Mouse (Mus musculus) kidney, adult 18-20 months (tissue): ENCODE measurements around the gene Rpl5.
A peak's percentile ranks its signal among the peaks of the same experiment; 100 is the strongest.
"Not testable (repeated sequence)": the region's sequence is repeated elsewhere in the genome, so short reads cannot be mapped to it uniquely, and the experiment has no call there.

Source experiments
- DNase-seq: peaks from one replicate; pipeline ENCODE4 v3.0.0; 2021

The Rpl5 gene

GRCm38 (mm10) chr5:107900206-107901013 is at the start of gene Rpl5:
TSS of gene Rpl5 (plus strand) at chr5:107900502.
- DNase-seq, result peak; percentile 97

- DNase-seq, result peak; percentile 20
Observed at GRCm38 (mm10) chr5:107853807-107854206, 46.5 kb upstream of the Rpl5 start.

- no peak for DNase-seq
Observed at GRCm38 (mm10) chr5:107854556-107854955, 45.7 kb upstream of the Rpl5 start.

GRCm38 (mm10) chr5:107855546-107855945 is 44.8 kb upstream of the Rpl5 start:
- no peak for DNase-seq

- DNase-seq, result no peak
Observed at GRCm38 (mm10) chr5:107858963-107859362, 41.3 kb upstream of the Rpl5 start.

- no peak for DNase-seq
Observed at GRCm38 (mm10) chr5:107863971-107864370, 36.3 kb upstream of the Rpl5 start.

GRCm38 (mm10) chr5:107866127-107867126 is 33.9 kb upstream of the Rpl5 start:
- no peak for DNase-seq

- peak; percentile 78 for DNase-seq
Observed at GRCm38 (mm10) chr5:107867970-107868904, 32.1 kb upstream of the Rpl5 start.

- peak; percentile 92 for DNase-seq
Observed at GRCm38 (mm10) chr5:107868905-107869424, 31.3 kb upstream of the Rpl5 start.

GRCm38 (mm10) chr5:107869701-107870100 is 30.6 kb upstream of the Rpl5 start:
- no peak for DNase-seq

GRCm38 (mm10) chr5:107873330-107873729 is 27.0 kb upstream of the Rpl5 start:
- DNase-seq, result no peak

- peak; percentile 23 for DNase-seq
Observed at GRCm38 (mm10) chr5:107873886-107874302, 26.4 kb upstream of the Rpl5 start.

GRCm38 (mm10) chr5:107874561-107875260 is 25.6 kb upstream of the Rpl5 start, which contains the start of gene Evi5:
TSS of gene Evi5 (minus strand) at chr5:107875107.
- peak; percentile 27 for DNase-seq

GRCm38 (mm10) chr5:107875261-107875611 is 25.1 kb upstream of the Rpl5 start:
- peak; percentile 21 for DNase-seq

- no peak for DNase-seq
Observed at GRCm38 (mm10) chr5:107877053-107877452, 23.2 kb upstream of the Rpl5 start.

- peak; percentile 62 for DNase-seq
Observed at GRCm38 (mm10) chr5:107880710-107881109, 19.6 kb upstream of the Rpl5 start.

- DNase-seq, result peak; percentile 72
Observed at GRCm38 (mm10) chr5:107889994-107890888, 10.1 kb upstream of the Rpl5 start.

- not testable (repeated sequence) for DNase-seq
Observed at GRCm38 (mm10) chr5:107891515-107891914, 8.8 kb upstream of the Rpl5 start.

GRCm38 (mm10) chr5:107894676-107895075 is 5.6 kb upstream of the Rpl5 start:
- no peak for DNase-seq

GRCm38 (mm10) chr5:107896265-107896664 is 4.0 kb upstream of the Rpl5 start:
- DNase-seq, result no peak
